In the genomic region with DNA sequence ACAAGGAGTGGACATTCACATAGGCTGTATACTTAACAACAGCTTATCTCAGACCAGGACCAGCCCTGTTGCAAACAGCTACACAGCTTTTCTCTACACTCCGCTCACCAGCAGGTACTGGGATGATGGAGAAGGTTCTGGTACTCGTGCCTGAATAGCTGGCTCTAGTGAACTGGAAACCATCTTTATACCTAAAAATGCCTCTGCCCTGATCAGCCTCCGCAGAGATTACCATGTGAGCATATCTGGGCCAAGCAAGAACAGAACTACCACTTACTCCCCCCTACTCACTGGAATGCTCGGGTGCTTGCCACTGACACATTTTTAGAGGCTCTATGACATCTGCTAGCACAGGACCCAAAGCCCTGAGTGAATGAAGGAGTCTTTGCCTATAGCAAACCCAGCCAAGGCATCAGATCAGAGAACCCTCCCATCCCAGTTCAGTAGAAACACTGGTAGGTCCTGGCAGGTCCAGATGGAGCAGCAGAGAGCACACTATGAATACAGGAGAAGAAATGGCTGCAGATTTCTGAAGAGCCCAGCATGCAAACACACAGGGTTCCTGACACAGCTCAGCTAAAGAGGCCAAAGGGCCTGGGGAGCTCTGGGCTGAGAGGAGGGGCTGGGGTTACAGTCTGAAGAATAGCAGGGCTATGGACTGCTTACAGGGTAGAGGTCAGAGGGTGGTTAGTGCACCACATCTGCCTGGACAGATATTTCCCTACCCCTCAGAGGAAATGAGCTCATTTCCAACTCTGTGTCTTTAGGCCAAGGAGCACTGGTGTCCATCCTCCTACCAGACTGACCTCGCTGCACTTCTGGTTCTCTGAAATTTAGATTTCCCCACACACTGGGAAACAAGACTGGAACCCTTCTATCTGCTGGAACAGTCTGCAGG, we compare ENCODE assay signal across 9 mouse cellular contexts. TPM values are rescaled to one million over a fixed set of nuclear protein-coding genes. Genes with fewer than 3 reads are reported as not detected.
DNase-seq lines count a peak whose midpoint lies in the region; ATAC-seq and TF ChIP-seq lines count a peak whose summit lies in the region.
"Had no signal": no experiment of that assay in that cellular context is flagged by ENCODE, and none has a peak within 500 bp of the region (broad histone marks: within the 10 kb centered on the region; RNA-seq: fewer than 3 reads in every experiment).

No protein-coding gene starts in this region.

- peak; percentile 34; the same call in 1 of the 2 replicates for TF ChIP-seq CTCF in stomach, postnatal 0 days (IDR thresholded peaks at IDR 0.05; ENCODE audit: low read depth)

- H3K36me3 ChIP-seq in hindbrain, embryonic 10.5 days = peaks cover 15% of the 10 kb centered on the region; the same call in 1 of the 2 replicates
- peaks cover 4% of the 10 kb centered on the region; the same call in 1 of the 2 replicates for H3K36me3 ChIP-seq in hindbrain, embryonic 13.5 days
- H3K36me3 ChIP-seq in heart, embryonic 15.5 days = no peaks in the 10 kb centered on the region
- no peaks in the 10 kb centered on the region for H3K36me3 ChIP-seq in stomach, postnatal 0 days (ENCODE audit: control insufficient read depth, insufficient read depth, low read length)
- H3K36me3 ChIP-seq: neural tube, embryonic 12.5 days had no signal

- H3K27me3 ChIP-seq in hindbrain, embryonic 10.5 days (ENCODE audit: insufficient read depth, poor library complexity, severe bottlenecking) = no peaks in the 10 kb centered on the region
- no peaks in the 10 kb centered on the region for H3K27me3 ChIP-seq in hindbrain, embryonic 13.5 days
- H3K27me3 ChIP-seq in heart, embryonic 15.5 days = no peaks in the 10 kb centered on the region
- H3K27me3 ChIP-seq in stomach, postnatal 0 days (ENCODE audit: control insufficient read depth, insufficient read depth, low read length) = no peaks in the 10 kb centered on the region
- H3K27me3 ChIP-seq: neural tube, embryonic 12.5 days had no signal

- intact Hi-C loops in gastrocnemius, postnatal 14 days (cut with DNase I; ENCODE audit: low total_unique reads) = no loop called here

- H3K9ac ChIP-seq in hindbrain, embryonic 13.5 days = no peak overlapping the region
- H3K9ac ChIP-seq in heart, embryonic 15.5 days = no peak overlapping the region
- H3K9ac ChIP-seq in stomach, postnatal 0 days (ENCODE audit: low read length) = no peak overlapping the region
- H3K9ac ChIP-seq: neural tube, embryonic 12.5 days had no signal

- H3K27ac ChIP-seq in hindbrain, embryonic 10.5 days = peak overlapping the region; percentile 24; the same call in 1 of the 2 replicates
- no peak overlapping the region for H3K27ac ChIP-seq in hindbrain, embryonic 13.5 days
- peak overlapping the region; percentile 79 for H3K27ac ChIP-seq in heart, embryonic 15.5 days
- H3K27ac ChIP-seq in stomach, postnatal 0 days (replicated peaks) = 0 out of 2 replicates have a peak overlapping the region, but pooled peaks have one; percentile 13
- H3K27ac ChIP-seq: neural tube, embryonic 12.5 days had no signal

- TF ChIP-seq EP300 in stomach, postnatal 0 days (optimal IDR thresholded peaks at IDR 0.05) = no peak

- no peak overlapping the region for H3K4me3 ChIP-seq in hindbrain, embryonic 10.5 days
- no peak overlapping the region for H3K4me3 ChIP-seq in hindbrain, embryonic 13.5 days
- H3K4me3 ChIP-seq in heart, embryonic 15.5 days = no peak overlapping the region
- no peak overlapping the region for H3K4me3 ChIP-seq in stomach, postnatal 0 days (ENCODE audit: low read depth, low read length)
- H3K4me3 ChIP-seq: neural tube, embryonic 12.5 days had no signal

- 88% methylated on average over 5 of the region's 5 CpGs for whole genome bisulfite sequencing in hindbrain, embryonic 10.5 days
- 89% methylated on average over 5 of the region's 5 CpGs for WGBS in hindbrain, embryonic 13.5 days
- WGBS in heart, embryonic 15.5 days = 75% methylated on average over 5 of the region's 5 CpGs
- 90% methylated on average over 5 of the region's 5 CpGs for WGBS in stomach, postnatal 0 days

- ATAC-seq in hindbrain, embryonic 13.5 days (ENCODE audit: low FRiP score) = no peak
- no peak; the same call in 1 of the 2 replicates for ATAC-seq in heart, embryonic 15.5 days (replicated peaks; ENCODE audit: insufficient number of reproducible peaks, insufficient read depth, low FRiP score, low read depth)
- ATAC-seq in stomach, postnatal 0 days (ENCODE audit: low FRiP score, low TSS enrichment) = no peak

- H3K9me3 ChIP-seq in hindbrain, embryonic 10.5 days = no peaks in the 10 kb centered on the region
- H3K9me3 ChIP-seq in hindbrain, embryonic 13.5 days = no peaks in the 10 kb centered on the region
- H3K9me3 ChIP-seq in heart, embryonic 15.5 days (replicated peaks) = no peaks in the 10 kb centered on the region
- H3K9me3 ChIP-seq in stomach, postnatal 0 days (ENCODE audit: control insufficient read depth, low read length) = no peaks in the 10 kb centered on the region
- H3K9me3 ChIP-seq: neural tube, embryonic 12.5 days had no signal

- no peak for DNase-seq in hindbrain, embryonic 10.5 days (ENCODE audit: low spot score)
- peak; percentile 23 for DNase-seq in retina, postnatal 1 day
- no peak for DNase-seq in retina, embryonic 14.5 days (ENCODE audit: low spot score)
- DNase-seq in stomach, postnatal 0 days (ENCODE audit: low spot score) = no peak
- DNase-seq in gastrocnemius, postnatal 14 days = no peak
- DNase-seq in thymus, postnatal 36 days = no peak

- peaks cover 47% of the 10 kb centered on the region for H3K4me1 ChIP-seq in hindbrain, embryonic 10.5 days (replicated peaks)
- H3K4me1 ChIP-seq in hindbrain, embryonic 13.5 days (replicated peaks) = peaks cover 24% of the 10 kb centered on the region
- H3K4me1 ChIP-seq in heart, embryonic 15.5 days (replicated peaks) = peaks cover 58% of the 10 kb centered on the region
- H3K4me1 ChIP-seq in stomach, postnatal 0 days (replicated peaks; ENCODE audit: control insufficient read depth, insufficient read depth) = peaks cover 2% of the 10 kb centered on the region; the same call in 1 of the 2 replicates

- H3K4me2 ChIP-seq in hindbrain, embryonic 13.5 days = no peak overlapping the region
- no peak overlapping the region for H3K4me2 ChIP-seq in heart, embryonic 15.5 days
- H3K4me2 ChIP-seq in stomach, postnatal 0 days (replicated peaks; ENCODE audit: low read depth) = no peak overlapping the region
- H3K4me2 ChIP-seq: neural tube, embryonic 12.5 days had no signal

RNA-seq across cellular contexts. Expression of gene Fam53b, which starts 14.3 kb away (rescaled TPM):
- 25.5 and 27.7 TPM in 2 replicates for polyA plus RNA-seq in hindbrain, embryonic 10.5 days (2016; fragmentation: Nextera tagmentation; extraction: Ambion mirVana)
- 16.9 and 19.3 TPM in 2 replicates for polyA plus RNA-seq in hindbrain, embryonic 13.5 days (2015; fragmentation: Nextera tagmentation; extraction: Ambion mirVana)
- 14.9 and 19.0 TPM in 2 replicates for polyA plus RNA-seq in heart, embryonic 15.5 days (2015; fragmentation: Nextera tagmentation; extraction: Ambion mirVana)
- 8.4 and 8.5 TPM in 2 replicates for polyA plus RNA-seq in stomach, postnatal 0 days (2015; fragmentation: Nextera tagmentation; extraction: Ambion mirVana)
- total RNA-seq in gastrocnemius, postnatal 14 days (2021) = 10 to 100 TPM; 19.5 to 24.1 TPM

RNA-seq across cellular contexts. Expression of gene Eef1akmt2, which starts 53.1 kb away (rescaled TPM):
- polyA plus RNA-seq in hindbrain, embryonic 10.5 days (2016; fragmentation: Nextera tagmentation; extraction: Ambion mirVana) = 76.6 and 80.1 TPM in 2 replicates
- 92.4 and 92.9 TPM in 2 replicates for polyA plus RNA-seq in hindbrain, embryonic 13.5 days (2015; fragmentation: Nextera tagmentation; extraction: Ambion mirVana)
- 35.5 and 37.7 TPM in 2 replicates for polyA plus RNA-seq in heart, embryonic 15.5 days (2015; fragmentation: Nextera tagmentation; extraction: Ambion mirVana)
- polyA plus RNA-seq in stomach, postnatal 0 days (2015; fragmentation: Nextera tagmentation; extraction: Ambion mirVana) = 39.0 and 39.9 TPM in 2 replicates
- total RNA-seq in gastrocnemius, postnatal 14 days (2021) = 1 to 10 TPM; 7.5 to 7.8 TPM

RNA-seq across cellular contexts. Expression of gene Abraxas2, which starts 59.7 kb away (rescaled TPM):
- 30.7 and 35.5 TPM in 2 replicates for polyA plus RNA-seq in hindbrain, embryonic 10.5 days (2016; fragmentation: Nextera tagmentation; extraction: Ambion mirVana)
- 38.7 and 41.2 TPM in 2 replicates for polyA plus RNA-seq in hindbrain, embryonic 13.5 days (2015; fragmentation: Nextera tagmentation; extraction: Ambion mirVana)
- 25.1 and 28.7 TPM in 2 replicates for polyA plus RNA-seq in heart, embryonic 15.5 days (2015; fragmentation: Nextera tagmentation; extraction: Ambion mirVana)
- polyA plus RNA-seq in stomach, postnatal 0 days (2015; fragmentation: Nextera tagmentation; extraction: Ambion mirVana) = 18.7 and 20.2 TPM in 2 replicates
- total RNA-seq in gastrocnemius, postnatal 14 days (2021) = 10 to 100 TPM; 18.3 to 20.2 TPM
